Mouse (Mus musculus) CH12.LX (cell line): ENCODE results near the gene Bnc2. TPM values are rescaled to one million over a fixed set of nuclear protein-coding genes. Genes with fewer than 3 reads are reported as not detected.

ENCODE experiments used
- DNase-seq: peaks from one replicate; pipeline ENCODE4 v3.0.0-alpha.2; 2013; ENCODE audit errors: extremely low read depth
- H3K27ac ChIP-seq: 2 replicates; pipeline ENCODE4 v1.5.1; 2012; ENCODE audit warnings: low read depth, mild to moderate bottlenecking, control low read depth, moderate library complexity; ENCODE audit not compliant: insufficient read depth
- H3K27me3 ChIP-seq: replicated peaks from 2 replicates; pipeline ENCODE3; 2012; ENCODE audit warnings: inconsistent platforms
- H3K36me3 ChIP-seq, 2 experiments: replicated peaks in 1 of 2; 2 replicates each; pipeline versions ENCODE3 to v1.6.1; 2012; ENCODE audit warnings: inconsistent platforms in 1 of 2, low read length in 1 of 2, mild to moderate bottlenecking in 1 of 2, mixed read lengths in 1 of 2, moderate library complexity in 1 of 2; ENCODE audit not compliant: control insufficient read depth in 1 of 2, insufficient read depth in 1 of 2
- H3K4me1 ChIP-seq, 2 experiments: 2 replicates each; pipeline ENCODE4 v1.6.1; 2012; ENCODE audit warnings: inconsistent platforms in 1 of 2, moderate library complexity in 1 of 2; ENCODE audit not compliant: insufficient read depth in 2 of 2, control insufficient read depth in 1 of 2
- H3K4me2 ChIP-seq: 2 replicates; pipeline ENCODE4 v1.6.1; 2012; ENCODE audit warnings: low read depth, mild to moderate bottlenecking, control low read depth; ENCODE audit not compliant: poor library complexity, insufficient read depth, severe bottlenecking
- H3K4me3 ChIP-seq, 3 experiments: fragments of 150-350 bp in 1 of 3; sonication (generic) in 1 of 3; replicated peaks in 1 of 3; 2 replicates each; pipeline versions ENCODE3 to v1.5.1; 2011 to 2012; ENCODE audit warnings: low read depth in 2 of 3, low read length in 2 of 3, mild to moderate bottlenecking in 2 of 3, moderate library complexity in 2 of 3, control low read depth in 1 of 3, improper control_type of control experiment in 1 of 3, inconsistent platforms in 1 of 3, mixed read lengths in 1 of 3; ENCODE audit not compliant: poor library complexity in 1 of 3
- H3K79me2 ChIP-seq: replicated peaks from 2 replicates; pipeline ENCODE4 v1.6.1; 2012; ENCODE audit warnings: mild to moderate bottlenecking, moderate library complexity; ENCODE audit not compliant: control insufficient read depth, poor library complexity, insufficient read depth, severe bottlenecking; ENCODE audit errors: extremely low read depth
- H3K9ac ChIP-seq: 2 replicates; pipeline ENCODE4 v1.6.1; 2012; ENCODE audit warnings: low read depth, mild to moderate bottlenecking, control low read depth, moderate library complexity; ENCODE audit not compliant: insufficient read depth
- H3K9me3 ChIP-seq: replicated peaks from 2 replicates; pipeline ENCODE3; 2012; ENCODE audit warnings: low read length, inconsistent platforms, mixed read lengths
- BHLHE40 ChIP-seq: IDR thresholded peaks from 2 replicates; pipeline ENCODE4 v1.6.1; 2011; ENCODE audit warnings: mild to moderate bottlenecking, low read depth, low read length, improper control_type of control experiment
- CHD1 ChIP-seq: IDR thresholded peaks from 2 replicates; pipeline ENCODE4 v1.6.1; 2012; ENCODE audit warnings: low read depth, low read length, improper control_type of control experiment, inconsistent platforms
- CHD2 ChIP-seq: IDR thresholded peaks from 2 replicates; pipeline ENCODE4 v1.6.1; 2011; ENCODE audit warnings: low read length, improper control_type of control experiment
- CTCF ChIP-seq, 2 experiments: IDR thresholded peaks in 1 of 2; conservative IDR thresholded peaks in 1 of 2; 2 replicates each; pipeline ENCODE4 v1.5.1; 2011 to 2012; ENCODE audit warnings: low read depth in 2 of 2, low read length in 2 of 2, improper control_type of control experiment in 1 of 2, inconsistent platforms in 1 of 2, mild to moderate bottlenecking in 1 of 2, moderate library complexity in 1 of 2
- E2F4 ChIP-seq: IDR thresholded peaks from 2 replicates; pipeline ENCODE4 v1.6.1; 2011; ENCODE audit warnings: low read depth, low read length, improper control_type of control experiment; ENCODE audit not compliant: insufficient replicate concordance
- ELF1 ChIP-seq: IDR thresholded peaks from 2 replicates; pipeline ENCODE4 v1.6.1; 2014; ENCODE audit warnings: low read depth, mild to moderate bottlenecking, inconsistent platforms, low read length, improper control_type of control experiment
- EP300 ChIP-seq: IDR thresholded peaks from 2 replicates; pipeline ENCODE4 v1.6.1; 2011; ENCODE audit warnings: low read length, improper control_type of control experiment
- ETS1 ChIP-seq: conservative IDR thresholded peaks from 2 replicates; pipeline ENCODE4 v1.6.1; 2012; ENCODE audit warnings: low read depth, mild to moderate bottlenecking, inconsistent platforms, low read length, improper control_type of control experiment, moderate library complexity
- GABPA ChIP-seq: IDR thresholded peaks from 2 replicates; pipeline ENCODE4 v1.6.1; 2012; ENCODE audit warnings: low read depth, low read length, improper control_type of control experiment, inconsistent platforms; ENCODE audit not compliant: insufficient replicate concordance
- HCFC1 ChIP-seq: IDR thresholded peaks from 2 replicates; pipeline ENCODE4 v1.6.1; 2012; ENCODE audit warnings: low read depth, mild to moderate bottlenecking, inconsistent platforms, low read length, improper control_type of control experiment
- JUND ChIP-seq: conservative IDR thresholded peaks from 2 replicates; pipeline ENCODE4 v1.6.1; 2011; ENCODE audit warnings: low read depth, low read length, improper control_type of control experiment
- KAT2A ChIP-seq: IDR thresholded peaks from 2 replicates; pipeline ENCODE4 v1.6.1; 2012; ENCODE audit warnings: low read length, improper control_type of control experiment, inconsistent platforms; ENCODE audit not compliant: insufficient replicate concordance
- MAFK ChIP-seq: IDR thresholded peaks from 2 replicates; pipeline ENCODE4 v1.6.1; 2011; ENCODE audit warnings: low read length, improper control_type of control experiment; ENCODE audit not compliant: insufficient replicate concordance
- MAX ChIP-seq: IDR thresholded peaks from 2 replicates; pipeline ENCODE4 v1.6.1; 2011; ENCODE audit warnings: low read length, improper control_type of control experiment
- MAZ ChIP-seq: IDR thresholded peaks from 2 replicates; pipeline ENCODE4 v1.6.1; 2012; ENCODE audit warnings: low read depth, mild to moderate bottlenecking, inconsistent platforms, low read length, improper control_type of control experiment, moderate library complexity
- MEF2A ChIP-seq: IDR thresholded peaks from 2 replicates; pipeline ENCODE4 v1.6.1; 2014; ENCODE audit warnings: low read depth, mild to moderate bottlenecking, inconsistent platforms, low read length, improper control_type of control experiment, borderline replicate concordance
- MXI1 ChIP-seq: IDR thresholded peaks from 2 replicates; pipeline ENCODE4 v1.6.1; 2011; ENCODE audit warnings: mild to moderate bottlenecking, low read depth, low read length, improper control_type of control experiment
- MYC ChIP-seq: IDR thresholded peaks from 2 replicates; pipeline ENCODE4 v1.6.1; 2011; ENCODE audit warnings: low read depth, mild to moderate bottlenecking, improper control_type of control experiment, low read length
- NELFE ChIP-seq: IDR thresholded peaks from 2 replicates; pipeline ENCODE4 v1.6.1; 2011; ENCODE audit warnings: low read depth, low read length, improper control_type of control experiment
- NRF1 ChIP-seq: IDR thresholded peaks from 2 replicates; pipeline ENCODE4 v1.6.1; 2014; ENCODE audit warnings: low read depth, mild to moderate bottlenecking, inconsistent platforms, low read length, improper control_type of control experiment, moderate library complexity
- POLR2A ChIP-seq: IDR thresholded peaks from 2 replicates; pipeline ENCODE4 v1.6.1; 2011; ENCODE audit warnings: low read depth, mild to moderate bottlenecking, improper control_type of control experiment, low read length
- POLR2AphosphoS2 ChIP-seq: IDR thresholded peaks from 2 replicates; pipeline ENCODE4 v1.6.1; 2011; ENCODE audit warnings: low read depth, low read length, improper control_type of control experiment
- UBTF ChIP-seq: IDR thresholded peaks from 2 replicates; pipeline ENCODE4 v1.6.1; 2012; ENCODE audit warnings: low read depth, mild to moderate bottlenecking, inconsistent platforms, low read length, improper control_type of control experiment, moderate library complexity
- USF1 ChIP-seq: IDR thresholded peaks from 2 replicates; pipeline ENCODE4 v1.6.1; 2014; ENCODE audit warnings: low read depth, mild to moderate bottlenecking, inconsistent platforms, low read length, improper control_type of control experiment
- ZC3H11A ChIP-seq: IDR thresholded peaks from 2 replicates; pipeline ENCODE4 v1.6.1; 2012; ENCODE audit warnings: low read depth, mild to moderate bottlenecking, inconsistent platforms, low read length, improper control_type of control experiment
- ZKSCAN1 ChIP-seq: IDR thresholded peaks from 2 replicates; pipeline ENCODE4 v1.6.1; 2012; ENCODE audit warnings: low read depth, inconsistent platforms, low read length, improper control_type of control experiment, borderline replicate concordance
- ZNF384 ChIP-seq: IDR thresholded peaks from 2 replicates; pipeline ENCODE4 v1.6.1; 2012; ENCODE audit warnings: low read depth, low read length, improper control_type of control experiment, inconsistent platforms
- dilution Hi-C: fragments of 300-500 bp; cut with MboI; formaldehyde crosslinking; loops from 2 replicates; pipeline ENCODE4 v1.14.3; 2020; ENCODE audit warnings: low sequenced_read_pairs; ENCODE audit not compliant: extremely low pct_unique_long_range_greater_than_20kb, extremely low pct_ligation_motif_present
- in situ Hi-C: fragments of 300-500 bp; cut with MboI; formaldehyde crosslinking; loops from 3 replicates; pipeline ENCODE4 v1.14.3; 2019; ENCODE audit warnings: low sequenced_read_pairs, low pct_ligation_motif_present, low pct_unique_long_range_greater_than_20kb, mixed read lengths
- polyA plus RNA-seq: library from polyadenylated mRNA; unstranded; fragments of >175 nt; gene quantifications from 2 replicates; pipeline ENCODE4 v1.2.1, GENCODE M21; 2012; ENCODE audit warnings: low read depth; ENCODE audit not compliant: insufficient read length
- total RNA-seq, 2 experiments: library from RNA; depleted of rRNA; stranded (reverse); fragments of 300-350 nt in 1 of 2; fragments of >200 nt in 1 of 2; gene quantifications; 2 replicates each; pipeline ENCODE4 v1.2.3; 2012 to 2014

The Bnc2 gene
- total and polyA plus RNA-seq, 3 experiments: not detected

- TF ChIP-seq CHD1: no peak
- no peak for TF ChIP-seq MEF2A
- TF ChIP-seq MAX: no peak
- TF ChIP-seq GABPA: no peak
- no peak for TF ChIP-seq POLR2A
- TF ChIP-seq BHLHE40: no peak
- TF ChIP-seq POLR2AphosphoS2: no peak
- no peak for TF ChIP-seq HCFC1
- no peak for TF ChIP-seq USF1
- no peak for TF ChIP-seq ZNF384
- TF ChIP-seq UBTF: no peak
- TF ChIP-seq ZC3H11A: no peak
- TF ChIP-seq KAT2A: no peak
- no peak for TF ChIP-seq E2F4
- TF ChIP-seq MAZ: no peak
- TF ChIP-seq JUND: no peak
- no peak for TF ChIP-seq ZKSCAN1
- Histone ChIP-seq H3K9ac (no peak overlapping the region), H3K36me3 (no peaks in the 10 kb centered on the region), H3K27me3 (no peaks in the 10 kb centered on the region), H3K4me2 (no peak overlapping the region), H3K79me2 (no peaks in the 10 kb centered on the region), H3K4me3 (no peak overlapping the region), H3K27ac (no peak overlapping the region), H3K9me3 (peaks cover 63% of the 10 kb centered on the region), H3K4me1 (no peaks in the 10 kb centered on the region)
- dilution Hi-C loops: no loop called here
- no peak for DNase-seq
- in situ Hi-C loops: no loop called here
Measured at GRCm38 (mm10) chr4:84278156-84278555, 396.9 kb downstream of the Bnc2 start.

- Histone ChIP-seq H3K4me1 (no peaks in the 10 kb centered on the region), H3K4me3 (no peak overlapping the region), H3K4me2 (no peak overlapping the region), H3K27me3 (no peaks in the 10 kb centered on the region), H3K9ac (no peak overlapping the region), H3K36me3 (no peaks in the 10 kb centered on the region), H3K9me3 (peaks cover 70% of the 10 kb centered on the region), H3K27ac (no peak overlapping the region), H3K79me2 (no peaks in the 10 kb centered on the region)
- no peak for DNase-seq
- TF ChIP-seq EP300: no peak
- TF ChIP-seq MAZ: no peak
- no peak for TF ChIP-seq ZC3H11A
- TF ChIP-seq MAX: no peak
- TF ChIP-seq HCFC1: no peak
- no peak for TF ChIP-seq MAFK
- TF ChIP-seq MXI1: no peak
- no peak for TF ChIP-seq NRF1
- no peak for TF ChIP-seq POLR2AphosphoS2
- no peak for TF ChIP-seq ETS1
- no peak for TF ChIP-seq CTCF (conservative IDR thresholded peaks at IDR 0.05 in 1 of 2, IDR thresholded peaks at IDR 0.05 in 1 of 2; ENCODE audit: low read depth in 2 of 2, low read length in 2 of 2)
- TF ChIP-seq MYC: no peak
- no peak for TF ChIP-seq CHD2
- no peak for TF ChIP-seq ZKSCAN1
- no peak for TF ChIP-seq ELF1
- TF ChIP-seq USF1: no peak
- no peak for TF ChIP-seq NELFE
- dilution Hi-C loops (no loop called here), in situ Hi-C loops (no loop called here)
Measured at GRCm38 (mm10) chr4:84276081-84276480, 399.0 kb downstream of the Bnc2 start.
